Mouse (Mus musculus): Measurements from ENCODE around the gene Calm5.
"Not testable (repeated sequence)": the region's sequence is repeated elsewhere in the genome, so short reads cannot be mapped to it uniquely, and the experiment has no call there.

Gene Calm5

GRCm38 (mm10) chr13:3853648-3854333 is at the start of gene Calm5:
TSS of gene Calm5 (plus strand) at chr13:3854173.
- DNase-seq (ENCODE audit: low read depth, low spot score) = not testable (repeated sequence)

- no peak for DNase-seq (ENCODE audit: low read depth, low spot score)
Measured at GRCm38 (mm10) chr13:3804186-3804585, 49.8 kb upstream of the Calm5 start, which contains the start of gene Calml3. TSS of gene Calml3 (minus strand) at chr13:3804316.

- DNase-seq (ENCODE audit: low read depth, low spot score) = no peak
Measured at GRCm38 (mm10) chr13:3805132-3805531, 48.8 kb upstream of the Calm5 start.

GRCm38 (mm10) chr13:3805638-3806037 is 48.3 kb upstream of the Calm5 start:
- no peak for DNase-seq (ENCODE audit: low read depth, low spot score)

- no peak for DNase-seq (ENCODE audit: low read depth, low spot score)
Measured at GRCm38 (mm10) chr13:3807131-3807827, 46.7 kb upstream of the Calm5 start.

- DNase-seq (ENCODE audit: low read depth, low spot score) = no peak
Measured at GRCm38 (mm10) chr13:3818012-3818739, 35.8 kb upstream of the Calm5 start.

GRCm38 (mm10) chr13:3818740-3819076 is 35.3 kb upstream of the Calm5 start:
- DNase-seq (ENCODE audit: low read depth, low spot score) = no peak

GRCm38 (mm10) chr13:3822105-3822504 is 31.9 kb upstream of the Calm5 start:
- no peak for DNase-seq (ENCODE audit: low read depth, low spot score)

- no peak for DNase-seq (ENCODE audit: low read depth, low spot score)
Measured at GRCm38 (mm10) chr13:3825726-3826125, 28.2 kb upstream of the Calm5 start.

- DNase-seq (ENCODE audit: low read depth, low spot score) = no peak
Measured at GRCm38 (mm10) chr13:3831546-3831945, 22.4 kb upstream of the Calm5 start.

- no peak for DNase-seq (ENCODE audit: low read depth, low spot score)
Measured at GRCm38 (mm10) chr13:3831994-3832393, 22.0 kb upstream of the Calm5 start.

- no peak for DNase-seq (ENCODE audit: low read depth, low spot score)
Measured at GRCm38 (mm10) chr13:3832450-3832849, 21.5 kb upstream of the Calm5 start.

- not testable (repeated sequence) for DNase-seq (ENCODE audit: low read depth, low spot score)
Measured at GRCm38 (mm10) chr13:3833644-3834043, 20.3 kb upstream of the Calm5 start.

GRCm38 (mm10) chr13:3837312-3837807 is 16.6 kb upstream of the Calm5 start, which contains the start of gene Calm4:
TSS of gene Calm4 (plus strand) at chr13:3837757.
- DNase-seq (ENCODE audit: low read depth, low spot score) = not testable (repeated sequence)

- not testable (repeated sequence) for DNase-seq (ENCODE audit: low read depth, low spot score)
Measured at GRCm38 (mm10) chr13:3840662-3841061, 13.3 kb upstream of the Calm5 start.

- no peak for DNase-seq (ENCODE audit: low read depth, low spot score)
Measured at GRCm38 (mm10) chr13:3850330-3850729, 3.6 kb upstream of the Calm5 start.

- DNase-seq (ENCODE audit: low read depth, low spot score) = no peak
Measured at GRCm38 (mm10) chr13:3854856-3855255, 883 bp downstream of the Calm5 start.

GRCm38 (mm10) chr13:3856252-3856651 is 2.3 kb downstream of the Calm5 start:
- no peak for DNase-seq (ENCODE audit: low read depth, low spot score)

GRCm38 (mm10) chr13:3861251-3861650 is 7.3 kb downstream of the Calm5 start:
- DNase-seq (ENCODE audit: low read depth, low spot score) = no peak

GRCm38 (mm10) chr13:3862325-3862724 is 8.4 kb downstream of the Calm5 start:
- DNase-seq (ENCODE audit: low read depth, low spot score) = no peak

- no peak for DNase-seq (ENCODE audit: low read depth, low spot score)
Measured at GRCm38 (mm10) chr13:3862922-3863580, 9.1 kb downstream of the Calm5 start.
